Mouse (Mus musculus): ENCODE results near the gene Gm20708. TPM values are rescaled to one million over a fixed set of nuclear protein-coding genes. Genes with fewer than 3 reads are reported as not detected.

The Gm20708 gene
- polyA plus RNA-seq, 1 experiment from 2014 or later = 0.13 TPM

Other genes starting within 250 kb of the Gm20708 start
- 13.2 and 18.7 TPM in 2 replicates for gene Tnrc6c, start 155.4 kb upstream of the Gm20708 start, polyA plus RNA-seq (2015; fragmentation: Nextera tagmentation; extraction: Ambion mirVana)
- 37.5 and 41.1 TPM in 2 replicates for gene Tmc8, start 27.6 kb upstream of the Gm20708 start, polyA plus RNA-seq (2015; fragmentation: Nextera tagmentation; extraction: Ambion mirVana)
- 46.7 and 58.9 TPM in 2 replicates for gene Tmc6, start 27.5 kb upstream of the Gm20708 start, polyA plus RNA-seq (2015; fragmentation: Nextera tagmentation; extraction: Ambion mirVana)
- gene 6030468B19Rik, start 12.0 kb upstream of the Gm20708 start, polyA plus RNA-seq (2015; fragmentation: Nextera tagmentation; extraction: Ambion mirVana) = 0.21 and 0.55 TPM in 2 replicates
- 100.0 and 116 TPM in 2 replicates for gene Syngr2, start within 50 bp of the Gm20708 start, polyA plus RNA-seq (2015; fragmentation: Nextera tagmentation; extraction: Ambion mirVana)
- 6.5 and 6.9 TPM in 2 replicates for gene Afmid, start 16.3 kb downstream of the Gm20708 start, polyA plus RNA-seq (2015; fragmentation: Nextera tagmentation; extraction: Ambion mirVana)
- 119 and 133 TPM in 2 replicates for gene Tk1, start 16.4 kb downstream of the Gm20708 start, polyA plus RNA-seq (2015; fragmentation: Nextera tagmentation; extraction: Ambion mirVana)
- gene Birc5, start 39.6 kb downstream of the Gm20708 start, polyA plus RNA-seq (2015; fragmentation: Nextera tagmentation; extraction: Ambion mirVana) = 457 and 480 TPM in 2 replicates
- not detected in 2 replicates for gene Tmem235, start 51.1 kb downstream of the Gm20708 start, polyA plus RNA-seq (2015; fragmentation: Nextera tagmentation; extraction: Ambion mirVana)
- 9.0 and 9.4 TPM in 2 replicates for gene Tha1, start 63.8 kb downstream of the Gm20708 start, polyA plus RNA-seq (2015; fragmentation: Nextera tagmentation; extraction: Ambion mirVana)
- 25.8 and 26.7 TPM in 2 replicates for gene Socs3, start 160.4 kb downstream of the Gm20708 start, polyA plus RNA-seq (2015; fragmentation: Nextera tagmentation; extraction: Ambion mirVana)
- gene Pgs1, start 176.6 kb downstream of the Gm20708 start, polyA plus RNA-seq (2015; fragmentation: Nextera tagmentation; extraction: Ambion mirVana) = 54.8 and 55.6 TPM in 2 replicates